Mouse (Mus musculus) heart, embryonic 14.5 days (tissue): Measurements from ENCODE around the gene Gm20422. TPM values are rescaled to one million over a fixed set of nuclear protein-coding genes. Genes with fewer than 3 reads are reported as not detected.

Experiments
- ATAC-seq: fragments of 200-750 bp; cut with Nextera tagmentation; 2 replicates; pipeline ENCODE4 v1.8.0; 2017; ENCODE audit warnings: low read depth, moderate TSS enrichment; ENCODE audit not compliant: insufficient number of reproducible peaks, insufficient read depth, low FRiP score
- H3K27ac ChIP-seq, 2 experiments: fragments of 200-500 bp in 1 of 2; fragments of 300-500 bp in 1 of 2; sonication (generic) in 1 of 2; replicated peaks in 1 of 2; 2 replicates each; pipeline ENCODE4 v1.5.1; 2012 to 2014; ENCODE audit warnings: low read depth in 2 of 2, low read length in 2 of 2, control low read depth in 1 of 2, mild to moderate bottlenecking in 1 of 2, mixed read lengths in 1 of 2; ENCODE audit not compliant: control insufficient read depth in 1 of 2, insufficient read depth in 1 of 2
- H3K27me3 ChIP-seq: fragments of 300-500 bp; sonication (generic); 2 replicates; pipeline ENCODE4 v1.6.1; 2014; ENCODE audit warnings: mild to moderate bottlenecking, low read length, control low read depth; ENCODE audit not compliant: control insufficient read depth, insufficient read depth
- H3K36me3 ChIP-seq: fragments of 300-500 bp; sonication (generic); 2 replicates; pipeline ENCODE4 v1.6.1; 2014; ENCODE audit warnings: mild to moderate bottlenecking, control low read depth, low read length, mixed read lengths; ENCODE audit not compliant: control insufficient read depth, insufficient read depth
- H3K4me1 ChIP-seq, 2 experiments: fragments of 200-500 bp in 1 of 2; fragments of 300-500 bp in 1 of 2; sonication (generic) in 1 of 2; 2 replicates each; pipeline ENCODE4 v1.6.1; 2012 to 2014; ENCODE audit warnings: low read length in 2 of 2, control low read depth in 1 of 2, mixed read lengths in 1 of 2; ENCODE audit not compliant: control insufficient read depth in 2 of 2, insufficient read depth in 2 of 2
- H3K4me2 ChIP-seq: fragments of 300-500 bp; sonication (generic); 2 replicates; pipeline ENCODE4 v1.6.1; 2014; ENCODE audit warnings: mild to moderate bottlenecking, low read length
- H3K4me3 ChIP-seq, 2 experiments: fragments of 200-500 bp in 1 of 2; fragments of 300-500 bp in 1 of 2; sonication (generic) in 1 of 2; 2 replicates each; pipeline ENCODE4 v1.5.1; 2012 to 2014; ENCODE audit warnings: low read length in 2 of 2, mild to moderate bottlenecking in 2 of 2, control low read depth in 1 of 2, low read depth in 1 of 2, moderate library complexity in 1 of 2; ENCODE audit not compliant: control insufficient read depth in 1 of 2, insufficient read depth in 1 of 2
- H3K9ac ChIP-seq: fragments of 300-500 bp; sonication (generic); 2 replicates; pipeline ENCODE4 v1.6.1; 2014; ENCODE audit warnings: mild to moderate bottlenecking, low read length
- H3K9me3 ChIP-seq: fragments of 300-500 bp; sonication (generic); 2 replicates; pipeline ENCODE4 v1.6.1; 2016; ENCODE audit warnings: low read length, control low read depth; ENCODE audit not compliant: control insufficient read depth
- WGBS: fragments of 180-500 bp; shearing (Covaris S2); extraction: QIAGEN DNeasy Blood & Tissue Kit; methylation state at CpG from one replicate; pipeline ENCODE4 v1.1.7; 2014; 5-methylcytosine and 5-hydroxymethylcytosine counted together
- polyA plus RNA-seq: library from polyadenylated mRNA; unstranded; fragments of >200 nt; fragmentation: Nextera tagmentation; extraction: Ambion mirVana; gene quantifications from 2 replicates; pipeline ENCODE4 v1.2.1, GENCODE M21; 2014

Gene Gm20422
- polyA plus RNA-seq, 1 experiment from 2014 or later: not detected

DNA sequence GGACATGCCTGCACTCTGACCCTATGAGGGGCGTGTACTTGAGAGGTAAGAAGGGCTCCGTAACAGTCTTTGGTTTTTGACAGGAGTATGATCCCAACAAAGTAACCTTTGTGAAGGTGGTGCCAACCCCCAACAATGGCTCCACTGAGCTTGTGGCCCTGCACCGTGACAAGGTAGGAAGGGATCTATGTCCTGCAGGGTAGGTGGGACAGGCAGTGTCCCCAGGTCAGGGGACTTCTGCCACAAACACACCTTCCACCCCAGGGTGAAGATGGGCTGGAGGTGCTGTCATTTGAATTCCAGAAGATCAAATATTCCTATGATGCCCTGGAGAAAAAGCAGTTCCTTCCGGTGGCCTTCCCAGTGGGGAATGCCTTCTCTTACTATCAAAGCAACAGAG lies 19.0 kb upstream of the Gm20422 start:
- H3K36me3 ChIP-seq: peaks cover 54% of the 10 kb centered on the region

DNA sequence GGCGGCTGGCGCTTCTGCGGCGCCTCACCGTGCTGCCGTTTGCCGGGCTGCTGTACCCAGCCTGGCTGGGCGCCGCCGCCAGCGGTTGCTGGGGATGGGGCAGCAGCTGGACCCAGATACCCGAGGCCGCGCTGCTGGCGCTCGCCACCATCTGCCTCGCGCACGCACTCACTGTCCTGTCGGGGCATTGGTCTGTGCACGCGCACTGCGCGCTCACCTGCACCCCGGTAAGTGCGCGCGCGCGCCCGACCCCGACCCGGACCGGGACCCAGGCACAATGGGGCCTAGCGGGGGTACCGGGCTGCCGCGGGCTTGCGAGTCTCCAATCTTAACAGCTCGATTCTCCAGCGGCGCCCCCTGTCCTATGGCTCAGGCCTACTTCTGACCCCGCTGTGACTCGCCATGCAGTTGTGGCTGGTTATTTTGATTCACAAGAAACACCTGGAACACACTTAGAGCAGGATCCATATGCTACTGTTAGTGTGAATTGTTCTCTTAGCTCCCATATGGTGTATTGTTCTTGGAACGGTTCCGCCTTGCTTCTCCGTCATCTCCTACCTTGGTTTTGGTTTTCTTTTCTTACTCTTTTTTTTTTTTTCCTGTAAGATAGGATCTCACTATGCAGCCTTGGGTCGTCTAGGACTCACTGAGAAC lies 16.9 kb upstream of the Gm20422 start:
- peak overlapping the region; percentile 73 to 82 for H3K4me3 ChIP-seq
- peak overlapping the region; percentile 90 for H3K9ac ChIP-seq
- peaks cover 33% of the 10 kb centered on the region for H3K36me3 ChIP-seq
- H3K27ac ChIP-seq: peak overlapping the region; percentile 63 to 86
- peaks cover 4 to 19% of the 10 kb centered on the region in 2 experiments; a peak in 3 of 4 replicates for H3K4me1 ChIP-seq
- no peaks in the 10 kb centered on the region for H3K27me3 ChIP-seq
- under 1% methylated on average over 40 of the region's 48 CpGs for WGBS
- peak overlapping the region; percentile 83 for H3K4me2 ChIP-seq
- no peaks in the 10 kb centered on the region for H3K9me3 ChIP-seq
- peak; percentile 49; the same call in 1 of the 2 replicates for ATAC-seq

More for the DNA sequence above, 19.0 kb upstream of the Gm20422 start:
- Histone ChIP-seq H3K4me1 (peaks cover 4 to 19% of the 10 kb centered on the region in 2 experiments; a peak in 3 of 4 replicates), H3K4me2 (no peak overlapping the region), H3K4me3 (no peak overlapping the region), H3K27ac (no peak overlapping the region), H3K27me3 (no peaks in the 10 kb centered on the region), H3K9ac (no peak overlapping the region), H3K9me3 (no peaks in the 10 kb centered on the region)
- no peak for ATAC-seq
- WGBS: 96% methylated on average over 4 of the region's 4 CpGs

- Histone ChIP-seq H3K27me3 (no peaks in the 10 kb centered on the region), H3K36me3 (peaks cover 26% of the 10 kb centered on the region), H3K4me1 (peaks cover 4 to 19% of the 10 kb centered on the region in 2 experiments; a peak in 3 of 4 replicates), H3K9ac (peak within 1 kb of the TSS; percentile 90), H3K27ac (peak within 1 kb of the TSS; percentile 85 to 86), H3K9me3 (no peaks in the 10 kb centered on the region), H3K4me3 (peak within 1 kb of the TSS; percentile 73 to 82), H3K4me2 (peak within 1 kb of the TSS; percentile 83)
- under 1% methylated on average over 38 of the region's 38 CpGs for WGBS
- ATAC-seq: peak; percentile 82
Observed at GRCm38 (mm10) chr8:69790773-69791367, 16.2 kb upstream of the Gm20422 start, which contains the start of the genes Atp13a1 and Zfp866. Gene Atp13a1, plus strand, starts transcription at chr8:69791163. Gene Zfp866, minus strand, starts transcription at chr8:69791178.

DNA sequence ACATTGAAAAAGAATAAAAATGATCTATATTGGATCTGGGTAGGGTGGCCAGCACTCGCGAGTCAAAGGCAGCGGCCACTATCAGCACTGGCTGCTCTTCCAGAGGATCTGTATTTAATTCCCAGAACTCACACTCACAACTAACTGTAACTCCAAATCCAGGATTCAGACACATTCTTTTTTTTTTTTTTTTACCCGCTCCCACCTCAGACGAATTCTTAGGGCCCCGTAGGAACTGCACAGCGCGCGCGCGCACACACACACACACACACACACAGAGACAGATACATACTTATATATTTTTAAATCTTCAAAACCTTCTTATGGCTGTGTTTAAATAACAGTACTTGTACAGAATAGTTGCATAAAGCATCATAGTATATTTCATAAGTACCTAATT lies 15.7 kb upstream of the Gm20422 start:
- ATAC-seq: no peak
- 27% methylated on average over 11 of the region's 11 CpGs for WGBS
- H3K27ac ChIP-seq: peak overlapping the region in 1 of 2 experiments; percentile 86; a peak in 2 of 4 replicates

GRCm38 (mm10) chr8:69789731-69790130 lies 15.0 kb upstream of the Gm20422 start:
- WGBS: 50% methylated on average over 5 of the region's 5 CpGs
- Histone ChIP-seq H3K9ac (peak overlapping the region; percentile 90; the same call in 1 of the 2 replicates), H3K9me3 (no peaks in the 10 kb centered on the region), H3K36me3 (peaks cover 15% of the 10 kb centered on the region), H3K27me3 (no peaks in the 10 kb centered on the region), H3K4me3 (peak overlapping the region in 1 of 2 experiments; percentile 82; a peak in 1 of 4 replicates), H3K4me2 (peak overlapping the region; percentile 83; the same call in 1 of the 2 replicates), H3K4me1 (peaks cover 4 to 19% of the 10 kb centered on the region in 2 experiments; a peak in 3 of 4 replicates), H3K27ac (0 out of 4 replicates have a peak overlapping the region, but pooled peaks of 1 of the 2 experiments have one; percentile 86)
- ATAC-seq: no peak

More for the DNA sequence above, 15.7 kb upstream of the Gm20422 start:
- Histone ChIP-seq H3K27me3 (no peaks in the 10 kb centered on the region), H3K4me2 (peak overlapping the region; percentile 83), H3K36me3 (peaks cover 21% of the 10 kb centered on the region), H3K4me3 (peak overlapping the region; percentile 73 to 82), H3K9ac (peak overlapping the region; percentile 90), H3K9me3 (no peaks in the 10 kb centered on the region), H3K4me1 (peaks cover 4 to 19% of the 10 kb centered on the region in 2 experiments; a peak in 3 of 4 replicates)

DNA sequence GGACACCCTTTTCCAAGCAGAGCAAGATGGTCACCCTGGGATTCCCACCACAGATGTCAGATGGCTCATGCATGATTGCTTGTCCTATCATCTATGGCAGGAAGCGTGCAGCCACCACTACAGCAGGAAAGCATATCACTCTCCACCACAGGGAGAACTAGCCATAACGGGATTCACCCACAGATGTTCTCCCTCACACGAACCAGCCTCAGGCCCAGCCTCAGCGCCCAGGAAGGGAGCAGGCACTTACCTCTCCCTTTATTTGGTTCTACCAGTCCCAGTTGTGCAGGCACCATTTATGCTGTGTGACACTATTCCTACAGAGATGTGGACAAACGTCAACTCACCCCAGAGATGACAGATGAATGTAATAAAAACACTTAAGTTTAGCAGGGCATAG lies 14.4 kb upstream of the Gm20422 start:
- H3K4me1 ChIP-seq: peaks cover 4 to 19% of the 10 kb centered on the region in 2 experiments; a peak in 3 of 4 replicates
- 86% methylated on average over 5 of the region's 5 CpGs for WGBS
- H3K9me3 ChIP-seq: no peaks in the 10 kb centered on the region
- H3K4me3 ChIP-seq: no peak overlapping the region
- no peak overlapping the region for H3K27ac ChIP-seq
- no peak for ATAC-seq
- no peak overlapping the region for H3K4me2 ChIP-seq
- H3K36me3 ChIP-seq: peaks cover 8% of the 10 kb centered on the region
- H3K27me3 ChIP-seq: no peaks in the 10 kb centered on the region
- no peak overlapping the region for H3K9ac ChIP-seq

- H3K4me3 ChIP-seq: no peak overlapping the region
- no peak overlapping the region for H3K4me2 ChIP-seq
- H3K36me3 ChIP-seq: no peaks in the 10 kb centered on the region
- ATAC-seq: no peak
- H3K27ac ChIP-seq: no peak overlapping the region
- peaks cover 0 to 16% of the 10 kb centered on the region in 2 experiments; a peak in 2 of 4 replicates for H3K4me1 ChIP-seq
- no peak overlapping the region for H3K9ac ChIP-seq
- no peaks in the 10 kb centered on the region for H3K27me3 ChIP-seq
- 62% methylated on average over 12 of the region's 12 CpGs for WGBS
- H3K9me3 ChIP-seq: no peaks in the 10 kb centered on the region
Observed at GRCm38 (mm10) chr8:69777111-69777510, 2.4 kb upstream of the Gm20422 start.
